Mouse (Mus musculus): ENCODE results near the gene Dnaaf5.

Gene Dnaaf5

DNA sequence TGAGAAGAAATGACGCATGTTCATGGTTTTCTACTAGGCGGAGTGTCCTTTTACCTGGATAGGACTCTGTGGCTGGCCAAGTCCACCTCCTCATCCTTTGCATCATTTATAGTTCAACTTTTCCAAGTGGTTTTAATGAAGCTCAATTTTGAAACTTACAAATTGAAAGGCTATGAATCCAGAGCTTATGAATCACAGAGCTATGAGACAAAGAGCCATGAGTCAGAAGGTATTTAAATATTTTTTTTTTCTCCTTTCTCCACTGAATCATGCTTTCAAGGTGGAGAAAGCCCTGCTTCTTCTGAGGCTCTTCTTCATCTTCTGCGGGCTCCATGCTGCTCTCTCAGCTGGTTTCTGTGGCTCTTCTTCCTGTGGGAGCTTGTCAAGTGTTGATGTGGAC lies 79.7 kb downstream of the Dnaaf5 start:
- no peak for DNase-seq (ENCODE audit: low spot score)

DNA sequence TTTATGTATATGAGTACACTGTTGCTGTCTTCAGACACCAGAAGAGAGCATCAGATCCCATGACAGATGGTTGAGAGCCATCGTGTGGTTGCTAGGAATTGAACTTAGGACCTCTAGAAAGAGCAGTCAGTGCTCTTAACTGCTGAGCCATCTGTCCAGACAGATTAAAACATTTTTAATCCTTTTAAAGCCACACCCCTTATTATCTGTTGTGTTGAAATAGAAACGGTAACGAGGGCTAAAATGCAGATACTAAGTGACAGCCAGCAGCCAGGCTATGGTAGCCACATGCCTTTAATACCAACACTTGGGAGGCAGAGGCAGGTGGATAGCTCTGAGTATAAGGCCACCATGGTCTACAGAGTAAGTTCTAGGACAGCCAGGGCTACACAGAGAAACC lies 82.1 kb downstream of the Dnaaf5 start:
- DNase-seq (ENCODE audit: low spot score), result no peak

GRCm38 (mm10) chr5:139234423-139234822 lies 84.4 kb downstream of the Dnaaf5 start:
- DNase-seq (ENCODE audit: low spot score), result no peak
